Mouse (Mus musculus) c-Kit-positive CD71-negative TER-119-negative erythroid progenitor cells, embryonic 14.5 days (primary cell): ENCODE results near the gene Tnfrsf1b.

Experiments used
- DNase-seq: peaks from one replicate; pipeline ENCODE4 v3.0.0-alpha.2; 2013; ENCODE audit warnings: low read depth

The Tnfrsf1b gene

GRCm38 (mm10) chr4:145246173-145247011 lies at the start of gene Tnfrsf1b:
Gene Tnfrsf1b (minus strand): TSS chr4:145246870.
- DNase-seq = no peak

GRCm38 (mm10) chr4:145295589-145296300 lies 49.1 kb upstream of the Tnfrsf1b start:
- peak; percentile 53 for DNase-seq

- DNase-seq = no peak
These were observed 47.9 kb upstream of the Tnfrsf1b start for GRCm38 (mm10) chr4:145294588-145294987.

- peak; percentile 80 for DNase-seq
These were observed 39.9 kb upstream of the Tnfrsf1b start for GRCm38 (mm10) chr4:145286369-145287120.

GRCm38 (mm10) chr4:145284675-145285074 lies 38.0 kb upstream of the Tnfrsf1b start:
- no peak for DNase-seq

- no peak for DNase-seq
These were observed 36.8 kb upstream of the Tnfrsf1b start for GRCm38 (mm10) chr4:145283441-145283840.

GRCm38 (mm10) chr4:145280966-145281365 lies 34.3 kb upstream of the Tnfrsf1b start:
- no peak for DNase-seq

- DNase-seq = no peak
These were observed 32.2 kb upstream of the Tnfrsf1b start for GRCm38 (mm10) chr4:145278724-145279370.

GRCm38 (mm10) chr4:145278231-145278630 lies 31.6 kb upstream of the Tnfrsf1b start:
- DNase-seq = no peak

GRCm38 (mm10) chr4:145276368-145277249 lies 29.9 kb upstream of the Tnfrsf1b start:
- DNase-seq = peak; percentile 16

GRCm38 (mm10) chr4:145274887-145275286 lies 28.2 kb upstream of the Tnfrsf1b start:
- DNase-seq = no peak

GRCm38 (mm10) chr4:145273923-145274322 lies 27.3 kb upstream of the Tnfrsf1b start:
- no peak for DNase-seq

- DNase-seq = no peak
These were observed 26.1 kb upstream of the Tnfrsf1b start for GRCm38 (mm10) chr4:145272763-145273162.

GRCm38 (mm10) chr4:145271634-145272033 lies 25.0 kb upstream of the Tnfrsf1b start:
- DNase-seq = no peak

- DNase-seq = no peak
These were observed 23.5 kb upstream of the Tnfrsf1b start for GRCm38 (mm10) chr4:145270136-145270535.

- DNase-seq = no peak
These were observed 21.0 kb upstream of the Tnfrsf1b start for GRCm38 (mm10) chr4:145267631-145268110.

GRCm38 (mm10) chr4:145266505-145266904 lies 19.8 kb upstream of the Tnfrsf1b start:
- DNase-seq = no peak

GRCm38 (mm10) chr4:145264761-145265160 lies 18.1 kb upstream of the Tnfrsf1b start:
- DNase-seq = no peak

GRCm38 (mm10) chr4:145263583-145263982 lies 16.9 kb upstream of the Tnfrsf1b start:
- no peak for DNase-seq

- DNase-seq = no peak
These were observed 14.1 kb upstream of the Tnfrsf1b start for GRCm38 (mm10) chr4:145260802-145261201.
